Mouse (Mus musculus): ENCODE results near the gene Lsm10. TPM values are rescaled to one million over a fixed set of nuclear protein-coding genes. Genes with fewer than 3 reads are reported as not detected.

Gene Lsm10
- total and polyA plus RNA-seq, 2 experiments from 2014 or later: 27.0 to 47.7 TPM

DNA sequence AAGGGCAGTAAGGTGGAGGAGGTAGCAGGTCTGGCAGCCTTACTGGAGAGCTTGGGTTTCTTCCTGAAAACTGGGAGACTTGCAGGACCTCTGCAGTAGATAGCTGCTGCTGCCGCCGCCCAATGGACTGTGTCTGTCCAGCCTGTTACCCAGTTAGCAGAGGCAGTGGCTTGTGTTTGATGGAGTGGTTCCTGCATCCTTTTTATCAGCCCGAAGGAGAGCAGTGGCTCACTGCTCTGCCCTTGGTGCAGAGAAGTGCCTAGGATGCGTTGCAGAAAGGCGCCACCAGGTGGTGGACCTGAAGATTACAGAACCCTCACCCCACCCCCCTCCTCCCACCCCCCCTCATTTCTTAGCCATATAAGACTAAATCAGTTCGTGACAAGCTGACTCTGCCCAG lies 17.5 kb downstream of the Lsm10 start:
- Histone ChIP-seq H3K9ac (replicated peaks; ENCODE audit: low read length, poor library complexity, severe bottlenecking) (no peak overlapping the region), H3K27ac (ENCODE audit: low read depth, low read length) (no peak overlapping the region), H3K27me3 (ENCODE audit: insufficient read depth, low read length) (no peaks in the 10 kb centered on the region), H3K4me3 (ENCODE audit: low read depth, low read length) (no peak overlapping the region), H3K4me1 (ENCODE audit: insufficient read depth, low read length) (peaks cover 20% of the 10 kb centered on the region), H3K4me2 (ENCODE audit: low read depth, low read length, poor library complexity, severe bottlenecking) (no peak overlapping the region), H3K36me3 (ENCODE audit: insufficient read depth, low read length) (peaks cover 2% of the 10 kb centered on the region; the same call in 1 of the 2 replicates), H3K9me3 (ENCODE audit: low read length) (no peaks in the 10 kb centered on the region)
- peak; percentile 58 for TF ChIP-seq CTCF (IDR thresholded peaks at IDR 0.05)
- WGBS: 29% methylated on average over 6 of the region's 6 CpGs
- ATAC-seq (ENCODE audit: low FRiP score) (no peak), DNase-seq (ENCODE audit: low spot score) (peak; percentile 56)

DNA sequence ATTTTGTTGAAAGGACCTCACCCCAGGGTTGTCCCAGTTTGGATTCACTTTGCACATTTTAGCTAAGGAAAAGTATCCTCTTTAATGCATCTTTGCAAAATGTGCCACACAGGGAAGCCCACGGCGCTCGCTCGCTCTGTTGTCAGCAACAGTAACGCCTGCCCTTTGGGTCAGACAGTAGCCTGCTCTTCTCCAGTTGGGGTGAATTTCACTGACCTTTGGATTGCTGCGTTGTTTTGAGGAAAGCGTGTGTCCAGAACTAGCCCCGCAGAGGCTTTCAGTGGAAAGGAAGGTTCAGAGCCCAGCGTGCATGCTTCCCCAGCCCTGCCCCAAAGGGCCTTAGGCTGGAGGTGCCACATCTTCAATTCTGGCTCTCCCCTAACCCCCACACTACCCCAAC lies 19.0 kb downstream of the Lsm10 start:
- H3K4me1 ChIP-seq (ENCODE audit: insufficient read depth, low read length): peaks cover 12% of the 10 kb centered on the region
- 92% methylated on average over 9 of the region's 9 CpGs for WGBS
- H3K9me3 ChIP-seq (ENCODE audit: low read length): no peaks in the 10 kb centered on the region
- H3K4me2 ChIP-seq (ENCODE audit: low read depth, low read length, poor library complexity, severe bottlenecking): no peak overlapping the region
- TF ChIP-seq CTCF (IDR thresholded peaks at IDR 0.05): no peak
- no peaks in the 10 kb centered on the region for H3K27me3 ChIP-seq (ENCODE audit: insufficient read depth, low read length)
- H3K36me3 ChIP-seq (ENCODE audit: insufficient read depth, low read length): peaks cover 2% of the 10 kb centered on the region; the same call in 1 of the 2 replicates
- H3K9ac ChIP-seq (replicated peaks; ENCODE audit: low read length, poor library complexity, severe bottlenecking): no peak overlapping the region
- no peak overlapping the region for H3K27ac ChIP-seq (ENCODE audit: low read depth, low read length)
- ATAC-seq (ENCODE audit: low FRiP score) (no peak), DNase-seq (ENCODE audit: low spot score) (no peak)
- no peak overlapping the region for H3K4me3 ChIP-seq (ENCODE audit: low read depth, low read length)

DNA sequence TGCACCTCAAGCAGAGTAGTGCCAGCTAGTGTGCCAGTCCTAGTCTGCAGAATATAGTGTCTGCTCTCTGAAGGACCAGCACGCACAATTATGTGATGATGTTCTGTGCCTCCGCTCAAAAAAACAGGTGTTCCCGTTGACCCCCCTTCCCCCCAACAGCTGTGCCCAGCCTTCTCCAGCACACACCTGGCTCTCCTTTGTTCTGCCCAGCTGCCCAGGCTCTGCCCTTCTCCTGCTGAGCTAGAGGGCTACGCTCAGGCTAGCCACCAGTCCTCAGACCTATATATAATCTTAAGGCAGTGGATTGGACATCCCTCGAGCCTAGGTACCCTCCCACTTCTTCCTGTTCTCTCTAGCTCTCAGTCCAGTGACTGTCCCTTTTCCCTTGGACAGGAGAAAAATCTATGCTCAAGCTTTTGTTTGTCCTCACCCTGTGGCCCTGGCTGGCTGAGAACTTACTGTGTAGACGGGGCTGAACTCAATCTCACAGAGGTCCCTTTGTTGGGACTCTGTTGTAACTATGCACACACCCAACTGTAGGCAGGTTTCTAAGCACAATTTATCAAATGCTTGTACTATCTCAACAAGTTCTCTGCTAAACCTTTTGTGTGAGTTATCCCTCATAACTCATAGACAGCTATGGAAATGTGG lies 19.6 kb downstream of the Lsm10 start:
- no peak for TF ChIP-seq CTCF (IDR thresholded peaks at IDR 0.05)
- Histone ChIP-seq H3K36me3 (ENCODE audit: insufficient read depth, low read length) (peaks cover 2% of the 10 kb centered on the region; the same call in 1 of the 2 replicates), H3K9me3 (ENCODE audit: low read length) (no peaks in the 10 kb centered on the region), H3K27me3 (ENCODE audit: insufficient read depth, low read length) (no peaks in the 10 kb centered on the region), H3K9ac (replicated peaks; ENCODE audit: low read length, poor library complexity, severe bottlenecking) (no peak overlapping the region), H3K4me3 (ENCODE audit: low read depth, low read length) (no peak overlapping the region), H3K4me2 (ENCODE audit: low read depth, low read length, poor library complexity, severe bottlenecking) (no peak overlapping the region), H3K4me1 (ENCODE audit: insufficient read depth, low read length) (peaks cover 6% of the 10 kb centered on the region), H3K27ac (ENCODE audit: low read depth, low read length) (no peak overlapping the region)
- DNase-seq (ENCODE audit: low spot score) (no peak), ATAC-seq (ENCODE audit: low FRiP score) (no peak)
- WGBS: 70% methylated on average over 6 of the region's 6 CpGs

DNA sequence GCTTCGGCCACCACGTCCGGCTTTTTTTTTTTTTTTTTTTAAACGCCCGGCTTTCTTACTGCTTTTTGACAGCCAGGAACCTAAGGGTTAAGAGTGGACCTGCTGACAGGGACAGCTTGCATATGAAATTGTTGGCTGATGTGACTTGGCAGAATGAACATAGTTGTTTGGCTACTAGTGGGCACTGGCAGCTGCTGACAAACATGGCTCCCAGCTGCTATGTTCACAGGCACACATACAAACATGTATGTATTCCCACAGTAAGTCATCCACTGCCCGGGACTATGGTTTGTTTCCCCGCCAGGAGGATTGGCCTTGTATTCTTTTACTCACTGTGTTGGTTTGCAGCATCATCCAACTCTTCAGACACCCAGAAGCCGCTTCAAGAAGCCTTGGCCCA lies 20.7 kb downstream of the Lsm10 start:
- Histone ChIP-seq H3K4me2 (ENCODE audit: low read depth, low read length, poor library complexity, severe bottlenecking) (no peak overlapping the region), H3K27me3 (ENCODE audit: insufficient read depth, low read length) (no peaks in the 10 kb centered on the region), H3K4me1 (ENCODE audit: insufficient read depth, low read length) (peaks cover 4% of the 10 kb centered on the region; the same call in 1 of the 2 replicates), H3K4me3 (ENCODE audit: low read depth, low read length) (no peak overlapping the region), H3K36me3 (ENCODE audit: insufficient read depth, low read length) (peaks cover 2% of the 10 kb centered on the region; the same call in 1 of the 2 replicates), H3K9ac (replicated peaks; ENCODE audit: low read length, poor library complexity, severe bottlenecking) (no peak overlapping the region), H3K27ac (ENCODE audit: low read depth, low read length) (no peak overlapping the region), H3K9me3 (ENCODE audit: low read length) (no peaks in the 10 kb centered on the region)
- no peak for TF ChIP-seq CTCF (IDR thresholded peaks at IDR 0.05)
- DNase-seq (ENCODE audit: low spot score) (peak; percentile 79), ATAC-seq (ENCODE audit: low FRiP score) (no peak)
- 83% methylated on average over 8 of the region's 8 CpGs for WGBS

DNA sequence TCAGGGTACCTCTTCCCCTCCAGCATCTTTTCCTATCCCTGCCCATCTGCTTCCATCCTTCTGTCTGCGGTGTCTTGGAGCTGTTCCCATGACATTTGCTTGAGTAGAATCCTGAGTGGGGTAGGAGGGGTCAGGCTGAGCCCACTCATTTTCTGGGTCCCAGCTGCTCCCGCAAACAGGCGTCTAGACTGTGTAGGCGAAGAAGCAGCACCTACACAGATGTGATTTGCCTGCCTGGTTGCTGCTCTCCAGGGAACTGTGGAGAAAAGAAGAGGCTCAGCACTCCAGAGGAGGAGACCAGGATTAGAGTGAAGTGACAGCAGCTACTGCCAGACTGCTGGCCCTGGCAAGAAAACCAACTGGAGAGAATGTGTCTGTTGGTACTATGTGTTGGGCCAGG lies 22.2 kb downstream of the Lsm10 start:
- H3K4me2 ChIP-seq (ENCODE audit: low read depth, low read length, poor library complexity, severe bottlenecking): no peak overlapping the region
- no peak overlapping the region for H3K4me3 ChIP-seq (ENCODE audit: low read depth, low read length)
- H3K27ac ChIP-seq (ENCODE audit: low read depth, low read length): no peak overlapping the region
- no peak overlapping the region for H3K9ac ChIP-seq (replicated peaks; ENCODE audit: low read length, poor library complexity, severe bottlenecking)
- peaks cover 2% of the 10 kb centered on the region; the same call in 1 of the 2 replicates for H3K36me3 ChIP-seq (ENCODE audit: insufficient read depth, low read length)
- WGBS: 68% methylated on average over 4 of the region's 4 CpGs
- H3K4me1 ChIP-seq (ENCODE audit: insufficient read depth, low read length): peaks cover 4% of the 10 kb centered on the region; the same call in 1 of the 2 replicates
- H3K9me3 ChIP-seq (ENCODE audit: low read length): no peaks in the 10 kb centered on the region
- no peaks in the 10 kb centered on the region for H3K27me3 ChIP-seq (ENCODE audit: insufficient read depth, low read length)
- peak; percentile 51 for DNase-seq (ENCODE audit: low spot score)
- no peak for ATAC-seq (ENCODE audit: low FRiP score)
- TF ChIP-seq CTCF (IDR thresholded peaks at IDR 0.05): no peak

DNA sequence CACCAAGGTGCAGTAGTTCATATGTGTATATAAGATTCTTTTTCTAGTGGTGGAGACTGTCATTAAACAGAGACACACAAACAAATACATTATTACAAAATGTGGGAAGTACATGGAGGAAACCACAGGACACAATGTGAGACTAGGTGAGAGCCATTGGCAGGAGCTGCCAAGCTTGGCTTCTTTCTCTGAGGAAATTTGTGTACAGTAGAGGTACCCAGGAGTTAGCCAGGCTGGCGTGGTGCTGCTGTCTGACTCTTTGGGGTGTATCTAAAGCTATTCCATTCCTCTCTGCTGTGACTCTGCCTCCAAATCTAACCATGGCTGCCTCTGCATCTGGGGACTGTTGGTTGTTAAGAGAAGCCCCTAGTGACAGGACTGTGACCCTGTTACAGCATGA lies 22.6 kb downstream of the Lsm10 start:
- ATAC-seq (ENCODE audit: low FRiP score) (no peak), DNase-seq (ENCODE audit: low spot score) (no peak)
- Histone ChIP-seq H3K27me3 (ENCODE audit: insufficient read depth, low read length) (no peaks in the 10 kb centered on the region), H3K9ac (replicated peaks; ENCODE audit: low read length, poor library complexity, severe bottlenecking) (no peak overlapping the region), H3K4me1 (ENCODE audit: insufficient read depth, low read length) (peaks cover 4% of the 10 kb centered on the region; the same call in 1 of the 2 replicates), H3K36me3 (ENCODE audit: insufficient read depth, low read length) (peaks cover 2% of the 10 kb centered on the region), H3K4me3 (ENCODE audit: low read depth, low read length) (no peak overlapping the region), H3K4me2 (ENCODE audit: low read depth, low read length, poor library complexity, severe bottlenecking) (no peak overlapping the region), H3K27ac (ENCODE audit: low read depth, low read length) (no peak overlapping the region), H3K9me3 (ENCODE audit: low read length) (no peaks in the 10 kb centered on the region)
- TF ChIP-seq CTCF (IDR thresholded peaks at IDR 0.05): no peak
- 81% methylated on average over 1 of the region's 1 CpGs for WGBS

All from midbrain, postnatal 0 days (tissue).